In the genomic region with DNA sequence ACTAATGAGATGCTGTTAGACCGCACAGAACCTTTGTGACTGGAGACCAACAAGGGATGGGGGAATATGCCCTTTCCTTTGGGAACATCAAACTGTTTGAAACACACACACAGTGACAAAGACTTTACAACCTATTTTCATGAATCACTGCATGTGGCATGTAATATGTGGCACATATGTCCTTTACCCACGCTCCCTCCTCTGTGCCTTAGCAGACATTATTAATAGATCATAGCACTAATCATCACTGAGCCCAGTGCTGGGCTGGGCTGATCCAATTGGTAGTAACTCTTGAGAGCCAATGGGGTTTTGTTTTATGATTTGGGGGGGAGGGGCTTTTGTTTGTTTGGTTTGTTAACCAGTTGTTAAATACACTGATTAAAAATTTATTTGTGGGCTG, we compare ENCODE assay signal across 10 mouse cellular contexts. TPM values are rescaled to one million over a fixed set of nuclear protein-coding genes. Genes with fewer than 3 reads are reported as not detected.
DNase-seq lines count a peak whose midpoint lies in the region; ATAC-seq and TF ChIP-seq lines count a peak whose summit lies in the region.
"Had no signal": no experiment of that assay in that cellular context is flagged by ENCODE, and none has a peak within 500 bp of the region (broad histone marks: within the 10 kb centered on the region; RNA-seq: fewer than 3 reads in every experiment).

No protein-coding gene starts in this region.

- TF ChIP-seq CTCF in gastrocnemius, adult 2 months (IDR thresholded peaks at IDR 0.05), result no peak

- peak overlapping the region; percentile 4; the same call in 1 of the 2 replicates for H3K4me2 ChIP-seq in forebrain, embryonic 16.5 days (ENCODE audit: low read length)
- H3K4me2 ChIP-seq in limb, embryonic 11.5 days (ENCODE audit: low read depth, severe bottlenecking), result no peak overlapping the region
- peak overlapping the region; percentile 32; the same call in 1 of the 2 replicates for H3K4me2 ChIP-seq in midbrain, embryonic 16.5 days (ENCODE audit: low read length)
- H3K4me2 ChIP-seq in intestine, embryonic 16.5 days (ENCODE audit: low read depth, low read length), result no peak overlapping the region

- 36% methylated on average over 2 of the region's 2 CpGs for WGBS in forebrain, embryonic 16.5 days
- WGBS in limb, embryonic 11.5 days, result 82% methylated on average over 2 of the region's 2 CpGs
- 29% methylated on average over 2 of the region's 2 CpGs for WGBS in midbrain, embryonic 16.5 days
- WGBS in intestine, embryonic 16.5 days, result 79% methylated on average over 2 of the region's 2 CpGs

- no peaks in the 10 kb centered on the region for H3K27me3 ChIP-seq in forebrain, embryonic 16.5 days (replicated peaks; ENCODE audit: control insufficient read depth, insufficient read depth, low read length)
- no peaks in the 10 kb centered on the region for H3K27me3 ChIP-seq in limb, embryonic 11.5 days (ENCODE audit: control insufficient read depth, insufficient read depth, low read length)
- no peaks in the 10 kb centered on the region for H3K27me3 ChIP-seq in midbrain, embryonic 16.5 days (ENCODE audit: control insufficient read depth, insufficient read depth, low read depth, low read length)
- H3K27me3 ChIP-seq in intestine, embryonic 16.5 days (replicated peaks; ENCODE audit: control insufficient read depth, insufficient read depth, low read length), result no peaks in the 10 kb centered on the region

- intact Hi-C loops in gastrocnemius, adult 2 months (cut with DNase I), result no loop called here
- intact Hi-C loops in gastrocnemius, postnatal 36 days (cut with DNase I), result no loop called here

- H3K9me3 ChIP-seq in forebrain, embryonic 16.5 days (ENCODE audit: control insufficient read depth, low read length), result no peaks in the 10 kb centered on the region
- no peaks in the 10 kb centered on the region for H3K9me3 ChIP-seq in limb, embryonic 11.5 days (ENCODE audit: control insufficient read depth, low read length)
- no peaks in the 10 kb centered on the region for H3K9me3 ChIP-seq in midbrain, embryonic 16.5 days (replicated peaks; ENCODE audit: control insufficient read depth, low read length, poor library complexity, severe bottlenecking)
- H3K9me3 ChIP-seq in intestine, embryonic 16.5 days (ENCODE audit: control insufficient read depth, low read length), result no peaks in the 10 kb centered on the region

- H3K36me3 ChIP-seq in forebrain, embryonic 16.5 days (ENCODE audit: control insufficient read depth, insufficient read depth), result no peaks in the 10 kb centered on the region
- H3K36me3 ChIP-seq in limb, embryonic 11.5 days (ENCODE audit: control insufficient read depth, insufficient read depth, low read length), result no peaks in the 10 kb centered on the region
- no peaks in the 10 kb centered on the region for H3K36me3 ChIP-seq in midbrain, embryonic 16.5 days (ENCODE audit: control insufficient read depth, insufficient read depth, low read length)
- no peaks in the 10 kb centered on the region for H3K36me3 ChIP-seq in intestine, embryonic 16.5 days (ENCODE audit: control insufficient read depth, insufficient read depth, low read length)

- H3K27ac ChIP-seq in gastrocnemius, adult 2 months, result peak overlapping the region; percentile 53; the same call in 1 of the 2 replicates
- H3K27ac ChIP-seq in forebrain, embryonic 16.5 days (ENCODE audit: low read length), result peak overlapping the region; percentile 86
- peak overlapping the region; percentile 65; the same call in 1 of the 2 replicates for H3K27ac ChIP-seq in limb, embryonic 11.5 days (replicated peaks; ENCODE audit: low read depth, low read length)
- H3K27ac ChIP-seq in midbrain, embryonic 16.5 days (ENCODE audit: low read length), result peak overlapping the region; percentile 86
- no peak overlapping the region for H3K27ac ChIP-seq in intestine, embryonic 16.5 days (ENCODE audit: low read length)

- DNase-seq in gastrocnemius, adult 2 months, result no peak
- DNase-seq in gastrocnemius, postnatal 36 days, result no peak
- DNase-seq in limb, embryonic 11.5 days (ENCODE audit: low spot score), result no peak
- DNase-seq in spleen, adult 12 weeks (ENCODE audit: low spot score), result no peak
- DNase-seq in ovary, adult 18-20 months (ENCODE audit: low spot score), result no peak
- DNase-seq: cerebellum, postnatal 36 days; spleen, adult 18-20 months had no signal

- no peak overlapping the region for H3K9ac ChIP-seq in forebrain, embryonic 16.5 days (replicated peaks; ENCODE audit: low read depth, low read length)
- H3K9ac ChIP-seq in limb, embryonic 11.5 days (ENCODE audit: low read length), result no peak overlapping the region
- no peak overlapping the region for H3K9ac ChIP-seq in midbrain, embryonic 16.5 days (ENCODE audit: low read depth, low read length)
- no peak overlapping the region for H3K9ac ChIP-seq in intestine, embryonic 16.5 days (ENCODE audit: low read depth, low read length)

- H3K4me3 ChIP-seq in gastrocnemius, adult 2 months, result no peak overlapping the region
- no peak overlapping the region for H3K4me3 ChIP-seq in forebrain, embryonic 16.5 days (replicated peaks; ENCODE audit: low read length)
- H3K4me3 ChIP-seq in limb, embryonic 11.5 days (ENCODE audit: low read depth, low read length), result no peak overlapping the region
- H3K4me3 ChIP-seq in midbrain, embryonic 16.5 days (ENCODE audit: low read depth, low read length), result no peak overlapping the region
- no peak overlapping the region for H3K4me3 ChIP-seq in intestine, embryonic 16.5 days (ENCODE audit: low read length)

- H3K4me1 ChIP-seq in forebrain, embryonic 16.5 days (replicated peaks; ENCODE audit: control insufficient read depth, insufficient read depth, low read length), result peaks cover 16% of the 10 kb centered on the region
- H3K4me1 ChIP-seq in limb, embryonic 11.5 days (ENCODE audit: control insufficient read depth, insufficient read depth, low read length), result peaks cover 4% of the 10 kb centered on the region
- peaks cover 13% of the 10 kb centered on the region for H3K4me1 ChIP-seq in midbrain, embryonic 16.5 days (ENCODE audit: control insufficient read depth, insufficient read depth, low read length)
- peaks cover 20% of the 10 kb centered on the region; the same call in 1 of the 2 replicates for H3K4me1 ChIP-seq in intestine, embryonic 16.5 days (ENCODE audit: control insufficient read depth, insufficient read depth, low read length)

- ATAC-seq in forebrain, embryonic 16.5 days, result peak; percentile 39
- no peak for ATAC-seq in limb, embryonic 11.5 days (ENCODE audit: insufficient number of reproducible peaks, low FRiP score, low TSS enrichment, low read depth)
- ATAC-seq in midbrain, embryonic 16.5 days, result peak; percentile 63
- ATAC-seq in intestine, embryonic 16.5 days, result no peak

RNA-seq across cellular contexts. Expression of a gene that starts 11.3 kb away (rescaled TPM):
- total RNA-seq in gastrocnemius, adult 2 months (2021), result 10 to 100 TPM in 1 of 2 experiments, 1 to 10 TPM in 1; 3.8 to 10.4 TPM
- total RNA-seq in gastrocnemius, postnatal 36 days (2021), result 1 to 10 TPM; 5.2 to 6.2 TPM
- polyA plus RNA-seq in forebrain, embryonic 16.5 days (2015; fragmentation: Nextera tagmentation; extraction: Ambion mirVana), result 0.33 and 0.50 TPM in 2 replicates
- not detected in 2 replicates for polyA plus RNA-seq in limb, embryonic 11.5 days (2014; fragmentation: Nextera tagmentation; extraction: Ambion mirVana)
- 0.45 and 0.52 TPM in 2 replicates for polyA plus RNA-seq in midbrain, embryonic 16.5 days (2015; fragmentation: Nextera tagmentation; extraction: Ambion mirVana)
- polyA plus RNA-seq in intestine, embryonic 16.5 days (2015; fragmentation: Nextera tagmentation; extraction: Ambion mirVana), result 0.02 and 0.05 TPM in 2 replicates

Comparison
In these comparisons a context has a peak if more than half of its experiments do, and no peak if none do; other contexts are left out.
1. ATAC-seq: peak in forebrain, embryonic 16.5 days (single experiment) and midbrain, embryonic 16.5 days (single experiment); none in limb, embryonic 11.5 days (single experiment) and intestine, embryonic 16.5 days (single experiment).
2. H3K4me2 ChIP-seq: peak in forebrain, embryonic 16.5 days (single experiment) and midbrain, embryonic 16.5 days (single experiment); none in limb, embryonic 11.5 days (single experiment) and intestine, embryonic 16.5 days (single experiment).